Mouse (Mus musculus): ENCODE data around the gene Ubr4. TPM values are rescaled to one million over a fixed set of nuclear protein-coding genes. Genes with fewer than 3 reads are reported as not detected.

Gene Ubr4
- polyA plus RNA-seq, 1 experiment from 2014 or later = 72.2 TPM

DNA sequence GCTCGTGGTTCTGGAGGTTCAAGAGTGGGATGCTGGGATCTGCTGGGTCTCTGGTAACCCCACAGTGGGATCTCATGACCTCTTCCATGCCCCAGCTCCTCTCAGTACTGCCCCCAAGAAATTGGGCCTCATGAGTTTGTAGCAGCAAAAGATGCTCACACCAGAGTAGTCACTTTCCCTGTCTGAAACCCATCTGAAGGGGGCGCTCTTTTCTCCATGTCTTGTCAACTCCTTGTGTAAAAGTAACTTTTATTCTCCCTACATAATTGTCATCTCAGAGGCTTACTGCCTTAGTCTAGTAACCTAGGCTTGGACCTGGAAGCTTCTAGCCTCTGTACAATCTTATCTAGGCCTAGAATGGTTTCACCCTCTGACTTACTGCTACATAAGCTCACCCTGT is 125.6 kb downstream of the Ubr4 start:
- H3K9me3 ChIP-seq (replicated peaks) = no peaks in the 10 kb centered on the region
- peaks cover 99% of the 10 kb centered on the region for H3K36me3 ChIP-seq
- H3K4me3 ChIP-seq (replicated peaks) = no peak overlapping the region
- no peak overlapping the region for H3K27ac ChIP-seq
- H3K9ac ChIP-seq = no peak overlapping the region
- no peak overlapping the region for H3K4me2 ChIP-seq
- no peaks in the 10 kb centered on the region for H3K27me3 ChIP-seq
- ATAC-seq (replicated peaks; ENCODE audit: low FRiP score) = no peak
- H3K4me1 ChIP-seq = peaks cover 6% of the 10 kb centered on the region
- WGBS = 93% methylated on average over 2 of the region's 2 CpGs

DNA sequence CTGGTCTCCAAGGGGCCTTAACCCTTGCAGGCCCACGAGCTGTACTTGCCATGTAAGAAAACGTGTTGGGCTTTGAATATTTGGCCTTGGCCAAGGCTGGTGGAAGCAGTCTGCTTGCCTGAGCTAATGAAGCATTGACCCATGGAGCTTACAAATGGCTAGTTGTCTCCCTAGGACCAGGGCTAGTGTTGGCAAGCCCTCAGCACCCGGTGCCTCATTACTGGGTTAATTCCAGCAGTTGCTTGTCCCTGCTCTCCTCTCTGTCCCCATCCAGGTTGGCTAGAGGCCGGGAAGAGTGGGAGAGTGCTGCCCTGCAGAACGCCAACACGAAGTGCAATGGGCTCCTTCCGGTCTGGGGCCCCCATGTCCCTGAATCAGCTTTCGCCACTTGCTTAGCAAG is 126.8 kb downstream of the Ubr4 start:
- ATAC-seq (replicated peaks; ENCODE audit: low FRiP score) = no peak
- Histone ChIP-seq H3K4me2 (no peak overlapping the region), H3K4me1 (peaks cover 14% of the 10 kb centered on the region), H3K4me3 (replicated peaks) (no peak overlapping the region), H3K9ac (no peak overlapping the region), H3K27me3 (no peaks in the 10 kb centered on the region), H3K36me3 (peaks cover 99% of the 10 kb centered on the region), H3K9me3 (replicated peaks) (no peaks in the 10 kb centered on the region), H3K27ac (no peak overlapping the region)
- 85% methylated on average over 8 of the region's 8 CpGs for WGBS

DNA sequence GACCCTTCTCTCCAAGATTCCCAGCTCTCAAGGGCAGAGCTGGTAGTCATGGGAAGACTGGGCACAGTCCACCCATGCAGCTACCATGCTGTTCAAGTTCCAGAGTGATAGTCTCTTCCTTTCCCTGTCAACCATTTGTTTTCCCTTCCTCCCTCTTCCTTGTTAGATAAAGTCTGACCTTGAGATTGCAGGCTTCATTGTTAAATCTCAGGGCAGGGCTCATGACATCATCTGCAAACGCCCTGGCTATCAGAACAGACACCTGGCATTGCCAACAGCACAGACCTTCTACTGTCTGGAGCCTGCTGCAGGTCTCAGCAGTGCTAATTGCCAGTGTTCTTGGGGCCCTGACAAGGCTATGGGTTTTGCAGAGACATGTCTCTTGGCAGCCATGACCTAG is 129.0 kb downstream of the Ubr4 start:
- Histone ChIP-seq H3K4me1 (peaks cover 23% of the 10 kb centered on the region), H3K36me3 (peaks cover 97% of the 10 kb centered on the region), H3K4me3 (replicated peaks) (no peak overlapping the region), H3K27me3 (no peaks in the 10 kb centered on the region), H3K27ac (no peak overlapping the region), H3K9me3 (replicated peaks) (no peaks in the 10 kb centered on the region), H3K4me2 (no peak overlapping the region), H3K9ac (no peak overlapping the region)
- no peak for ATAC-seq (replicated peaks; ENCODE audit: low FRiP score)
- WGBS = 81% methylated on average over 1 of the region's 1 CpGs

DNA sequence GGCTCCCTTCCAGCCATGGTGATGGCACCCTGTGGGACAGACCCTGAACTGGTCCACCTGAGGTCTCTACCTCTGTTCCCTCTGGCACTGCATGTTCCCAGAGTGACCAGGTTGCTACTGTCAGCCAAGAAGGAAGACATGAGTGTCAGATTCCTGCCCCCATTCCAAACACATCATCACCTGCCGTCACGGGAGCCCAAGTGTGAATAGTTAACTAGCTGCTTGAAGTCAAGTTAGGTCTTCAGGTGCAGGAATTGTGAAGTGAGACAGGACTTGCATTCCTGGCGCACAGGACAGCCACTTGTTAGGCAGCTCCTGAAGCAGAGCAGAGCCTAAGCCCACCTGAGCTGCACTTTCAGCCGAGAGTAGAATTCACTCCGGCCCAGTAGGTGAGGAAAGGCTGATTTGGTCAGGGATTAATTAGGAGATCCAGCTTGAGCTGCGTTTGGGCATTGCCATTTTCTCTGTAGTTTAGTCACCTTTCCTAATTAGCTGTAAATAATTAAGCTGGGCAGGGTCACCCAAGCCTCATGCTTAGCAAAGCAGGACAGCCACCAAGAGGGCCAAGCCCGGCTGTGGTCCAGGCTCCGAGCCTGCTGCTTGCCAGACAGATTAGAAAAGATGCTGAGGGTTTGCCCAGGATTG is 131.2 kb downstream of the Ubr4 start:
- 66% methylated on average over 8 of the region's 8 CpGs for WGBS
- Histone ChIP-seq H3K9ac (no peak overlapping the region), H3K27ac (peak overlapping the region; percentile 57), H3K27me3 (no peaks in the 10 kb centered on the region), H3K4me1 (peaks cover 32% of the 10 kb centered on the region), H3K4me3 (replicated peaks) (no peak overlapping the region), H3K4me2 (no peak overlapping the region), H3K36me3 (peaks cover 98% of the 10 kb centered on the region), H3K9me3 (replicated peaks) (no peaks in the 10 kb centered on the region)
- ATAC-seq (replicated peaks; ENCODE audit: low FRiP score) = peak; percentile 52; the same call in 1 of the 2 replicates

DNA sequence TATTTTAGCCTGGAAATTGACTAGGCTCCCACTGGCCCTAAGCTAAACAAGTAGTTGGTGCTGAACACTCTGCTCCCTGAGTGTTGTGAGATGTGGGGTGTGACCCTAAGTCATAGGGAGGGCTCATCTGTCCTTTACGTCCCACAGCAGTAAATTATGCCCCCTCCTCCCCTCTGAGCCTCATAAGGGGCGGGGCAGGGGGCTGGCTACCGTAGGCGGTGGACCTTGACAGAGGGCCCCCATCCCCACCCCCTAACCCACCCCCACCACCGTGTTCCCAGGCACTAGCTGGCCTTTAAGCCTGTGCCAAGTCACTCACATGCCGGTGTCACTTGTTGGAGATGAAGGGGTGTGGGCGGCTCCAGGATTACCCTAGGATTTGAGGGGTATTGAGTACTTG is 132.1 kb downstream of the Ubr4 start:
- Histone ChIP-seq H3K4me1 (peaks cover 32% of the 10 kb centered on the region), H3K27me3 (no peaks in the 10 kb centered on the region), H3K36me3 (peaks cover 98% of the 10 kb centered on the region), H3K9me3 (replicated peaks) (no peaks in the 10 kb centered on the region), H3K27ac (peak overlapping the region; percentile 57), H3K4me3 (replicated peaks) (no peak overlapping the region), H3K4me2 (no peak overlapping the region), H3K9ac (no peak overlapping the region)
- 31% methylated on average over 7 of the region's 7 CpGs for WGBS
- peak; percentile 41; the same call in 1 of the 2 replicates for ATAC-seq (replicated peaks; ENCODE audit: low FRiP score)

DNA sequence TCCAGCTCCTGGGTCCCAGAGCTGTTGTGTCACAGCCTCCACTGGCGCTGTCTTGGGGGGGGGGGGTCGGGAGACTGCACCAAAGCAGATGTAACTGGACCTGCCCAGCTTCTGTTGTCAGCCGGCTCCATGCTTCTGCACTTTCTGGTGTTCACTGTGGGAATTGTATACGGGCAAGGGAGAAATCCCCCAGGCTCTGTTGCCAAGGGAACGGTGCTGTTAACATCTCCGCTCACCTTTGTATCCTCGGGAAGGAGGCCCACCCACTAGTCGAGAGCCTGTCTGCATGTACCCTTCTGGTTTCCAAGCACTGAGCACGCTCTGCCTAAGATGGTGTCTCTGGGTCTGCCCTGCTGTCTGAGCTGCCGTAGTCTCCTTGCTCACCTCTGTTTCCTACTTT is 134.7 kb downstream of the Ubr4 start:
- ATAC-seq (replicated peaks; ENCODE audit: low FRiP score) = 0 out of 2 replicates have a peak, but pooled peaks have one; percentile 13

DNA sequence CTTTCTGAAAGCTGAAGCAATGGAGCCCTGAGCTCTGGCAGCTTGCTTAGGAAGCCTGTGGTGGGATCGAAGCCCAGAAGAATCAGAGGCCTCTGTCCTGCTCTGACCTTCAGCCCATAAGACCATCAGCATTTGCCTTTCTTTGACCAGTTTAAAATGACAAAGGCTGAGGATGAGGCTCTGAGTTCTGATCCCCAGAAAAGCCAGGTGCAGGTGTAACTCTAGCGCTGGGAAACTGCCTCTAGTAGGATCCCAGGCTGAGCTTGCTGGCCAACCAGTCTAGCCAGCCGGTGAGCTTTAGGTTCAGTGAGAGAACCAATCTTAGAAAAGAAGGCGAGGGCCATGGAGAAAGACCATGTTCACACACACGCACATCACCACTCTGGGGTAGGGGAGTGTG is 135.9 kb downstream of the Ubr4 start:
- no peaks in the 10 kb centered on the region for H3K27me3 ChIP-seq
- H3K27ac ChIP-seq = no peak overlapping the region
- ATAC-seq (replicated peaks; ENCODE audit: low FRiP score) = no peak
- H3K9me3 ChIP-seq (replicated peaks) = no peaks in the 10 kb centered on the region
- H3K36me3 ChIP-seq = peaks cover 87% of the 10 kb centered on the region
- H3K4me2 ChIP-seq = no peak overlapping the region
- 94% methylated on average over 5 of the region's 5 CpGs for WGBS
- no peak overlapping the region for H3K9ac ChIP-seq
- H3K4me1 ChIP-seq = peaks cover 24% of the 10 kb centered on the region
- H3K4me3 ChIP-seq (replicated peaks) = no peak overlapping the region

More for the DNA sequence above, 134.7 kb downstream of the Ubr4 start:
- Histone ChIP-seq H3K27me3 (no peaks in the 10 kb centered on the region), H3K36me3 (peaks cover 98% of the 10 kb centered on the region), H3K4me1 (peaks cover 32% of the 10 kb centered on the region), H3K9me3 (replicated peaks) (no peaks in the 10 kb centered on the region), H3K4me3 (replicated peaks) (no peak overlapping the region), H3K4me2 (no peak overlapping the region), H3K9ac (no peak overlapping the region), H3K27ac (no peak overlapping the region)
- 47% methylated on average over 10 of the region's 10 CpGs for WGBS

DNA sequence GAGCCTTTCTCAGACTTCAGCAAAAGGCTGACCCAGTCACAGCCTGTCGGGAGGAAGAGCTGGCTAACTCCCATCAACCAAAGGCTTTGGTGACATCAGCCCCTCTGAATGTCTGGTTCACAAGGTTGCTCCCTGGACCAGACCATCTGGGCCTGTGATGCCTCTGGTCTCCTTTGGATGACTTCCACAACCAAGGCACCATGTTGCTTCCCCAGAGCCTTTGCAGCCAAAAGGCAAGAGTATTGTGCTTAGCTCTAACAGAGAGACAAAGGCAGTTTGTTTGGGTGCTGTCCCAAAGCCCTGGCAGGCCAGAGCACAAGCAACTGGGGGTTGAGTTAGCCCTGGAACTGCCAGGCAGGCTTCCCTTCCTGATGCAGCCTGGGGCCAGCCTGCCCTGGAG is 137.5 kb downstream of the Ubr4 start:
- peaks cover 70% of the 10 kb centered on the region for H3K36me3 ChIP-seq
- no peak overlapping the region for H3K4me2 ChIP-seq
- H3K9ac ChIP-seq = no peak overlapping the region
- WGBS = 85% methylated on average over 1 of the region's 1 CpGs
- H3K9me3 ChIP-seq (replicated peaks) = no peaks in the 10 kb centered on the region
- peaks cover 10% of the 10 kb centered on the region; the same call in 1 of the 2 replicates for H3K4me1 ChIP-seq
- H3K27me3 ChIP-seq = no peaks in the 10 kb centered on the region
- no peak overlapping the region for H3K27ac ChIP-seq
- H3K4me3 ChIP-seq (replicated peaks) = no peak overlapping the region
- no peak for ATAC-seq (replicated peaks; ENCODE audit: low FRiP score)

DNA sequence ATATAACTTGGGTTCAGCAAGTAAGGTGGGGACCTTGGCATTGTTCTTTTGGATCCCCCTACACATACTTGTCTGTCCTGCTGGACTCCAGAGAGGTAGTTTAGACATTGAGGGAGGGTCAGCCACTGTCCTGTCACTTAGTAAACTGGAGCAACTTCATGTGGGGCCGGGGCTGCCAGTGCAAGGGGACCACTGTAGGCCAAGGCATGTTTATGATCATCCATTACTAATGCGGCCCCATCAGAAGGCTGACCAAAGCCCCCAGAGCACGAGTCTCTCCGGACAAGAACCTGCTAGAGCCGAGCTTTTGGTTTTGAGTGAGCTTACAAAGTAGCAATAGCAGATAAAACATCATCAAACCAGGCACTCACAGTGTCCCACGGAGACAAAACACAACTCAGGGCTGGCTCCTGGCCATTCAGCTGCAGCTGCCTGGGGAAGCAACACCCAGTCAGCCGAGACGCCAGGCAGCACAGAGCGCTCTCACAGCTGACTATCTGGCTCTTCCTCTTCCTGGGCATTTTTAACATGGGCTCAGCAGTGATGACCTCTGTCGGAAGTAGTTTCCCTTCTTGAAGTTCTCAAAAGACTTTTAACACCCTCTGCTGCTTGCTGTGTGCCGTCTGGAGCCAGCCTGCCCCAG is 138.1 kb downstream of the Ubr4 start:
- no peak overlapping the region for H3K4me3 ChIP-seq (replicated peaks)
- peaks cover 65% of the 10 kb centered on the region for H3K36me3 ChIP-seq
- H3K27me3 ChIP-seq = no peaks in the 10 kb centered on the region

DNA sequence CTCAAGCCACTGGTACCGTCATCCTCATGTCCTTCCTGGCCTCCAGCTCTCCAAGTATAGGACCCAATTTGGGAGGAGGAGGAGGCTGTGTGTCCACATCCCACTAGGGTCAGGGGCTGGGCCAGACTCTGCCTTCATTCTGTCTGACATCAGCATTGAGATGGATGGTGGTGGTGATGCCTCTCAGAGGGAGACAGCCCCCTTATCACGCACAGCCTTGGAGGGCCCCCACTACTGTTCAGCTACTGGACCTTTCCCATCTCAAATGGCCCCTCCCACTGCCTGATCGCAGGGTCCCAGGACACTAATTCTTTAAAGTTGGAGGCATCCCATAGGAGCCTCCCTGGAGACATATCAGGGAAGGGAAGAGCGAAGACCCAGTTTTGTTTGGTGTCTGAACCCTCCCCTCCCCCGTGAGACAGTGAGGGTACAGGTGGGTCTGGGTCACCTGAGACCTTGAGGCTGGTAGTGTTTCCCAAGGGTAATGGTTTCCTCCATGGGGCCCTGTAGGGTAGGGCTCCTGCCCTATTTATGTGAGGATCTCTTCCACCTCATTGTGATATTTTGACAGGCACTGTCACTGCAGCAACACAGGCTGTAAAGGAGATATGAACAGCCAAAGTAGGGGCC is 139.2 kb downstream of the Ubr4 start:
- Histone ChIP-seq H3K9me3 (replicated peaks) (no peaks in the 10 kb centered on the region), H3K4me3 (replicated peaks) (no peak overlapping the region), H3K4me2 (no peak overlapping the region), H3K4me1 (peaks cover 8% of the 10 kb centered on the region; the same call in 1 of the 2 replicates), H3K36me3 (peaks cover 55% of the 10 kb centered on the region), H3K27ac (no peak overlapping the region), H3K9ac (no peak overlapping the region), H3K27me3 (no peaks in the 10 kb centered on the region)
- 92% methylated on average over 5 of the region's 5 CpGs for WGBS
- ATAC-seq (replicated peaks; ENCODE audit: low FRiP score) = 0 out of 2 replicates have a peak, but pooled peaks have one; percentile 17

More for the DNA sequence above, 138.1 kb downstream of the Ubr4 start:
- Histone ChIP-seq H3K27ac (no peak overlapping the region), H3K9me3 (replicated peaks) (no peaks in the 10 kb centered on the region), H3K4me1 (peaks cover 9% of the 10 kb centered on the region; the same call in 1 of the 2 replicates), H3K9ac (no peak overlapping the region), H3K4me2 (no peak overlapping the region)
- WGBS = 82% methylated on average over 11 of the region's 11 CpGs
- ATAC-seq (replicated peaks; ENCODE audit: low FRiP score) = no peak

DNA sequence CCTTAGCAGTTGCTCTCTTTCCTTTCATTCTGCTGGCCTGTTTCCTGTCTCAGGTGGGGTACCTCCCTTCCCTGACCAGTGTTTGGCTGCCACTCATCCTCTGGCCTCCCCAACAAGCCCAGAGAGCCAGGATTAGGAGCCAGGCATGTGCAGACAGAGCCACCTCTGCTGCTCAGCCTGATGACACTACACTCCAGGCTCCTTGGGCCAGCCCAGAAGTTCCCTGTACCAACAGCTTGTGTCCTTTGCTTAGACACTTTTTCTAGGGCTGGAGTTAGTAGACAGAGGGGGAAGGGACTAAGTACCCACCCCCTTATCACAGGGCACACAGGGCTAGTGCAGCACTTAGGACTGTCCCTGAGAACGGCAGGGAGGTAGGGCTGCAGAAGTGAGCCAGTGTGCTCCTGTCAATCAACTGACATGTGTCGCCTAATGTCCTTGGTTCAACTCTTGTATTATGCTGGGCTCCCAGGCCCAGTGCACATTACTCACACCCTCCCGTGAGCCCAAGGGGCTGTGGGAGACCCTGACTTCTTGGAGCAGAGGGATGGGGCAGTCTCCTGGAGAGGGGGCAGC is 139.9 kb downstream of the Ubr4 start:
- H3K9me3 ChIP-seq (replicated peaks) = no peaks in the 10 kb centered on the region
- 0 out of 2 replicates have a peak, but pooled peaks have one; percentile 30 for ATAC-seq (replicated peaks; ENCODE audit: low FRiP score)
- H3K27ac ChIP-seq = no peak overlapping the region
- no peak overlapping the region for H3K9ac ChIP-seq
- H3K27me3 ChIP-seq = no peaks in the 10 kb centered on the region
- H3K36me3 ChIP-seq = peaks cover 48% of the 10 kb centered on the region
- no peak overlapping the region for H3K4me2 ChIP-seq
- no peak overlapping the region for H3K4me3 ChIP-seq (replicated peaks)
- WGBS = 62% methylated on average over 3 of the region's 3 CpGs
- peaks cover under 1% of the 10 kb centered on the region; the same call in 1 of the 2 replicates for H3K4me1 ChIP-seq

All from kidney, embryonic 15.5 days (tissue).